Mouse (Mus musculus) lung, postnatal 0 days (tissue): ENCODE measurements around the gene Afap1.

ENCODE experiments used
- CTCF ChIP-seq: IDR thresholded peaks from 2 replicates; pipeline ENCODE4 v1.5.1; 2016; ENCODE audit warnings: antibody characterized with exemption, mild to moderate bottlenecking
- EP300 ChIP-seq: IDR thresholded peaks from 2 replicates; pipeline ENCODE4 v1.6.1; 2016; ENCODE audit warnings: antibody characterized with exemption, mild to moderate bottlenecking, control low read depth

GRCm38 (mm10) chr5:35851485-35851884 is 41.6 kb upstream of the Afap1 start:
- TF ChIP-seq CTCF: no peak
- TF ChIP-seq EP300: no peak
